Mouse (Mus musculus) heart, adult 2 months (tissue): Measurements from ENCODE around the gene Prdx6. TPM values are rescaled to one million over a fixed set of nuclear protein-coding genes. Genes with fewer than 3 reads are reported as not detected.

Experiments used
- DNase-seq, 2 experiments: peaks; one replicate each; pipeline ENCODE4 v3.0.0; 2021
- H3K27ac ChIP-seq: fragments of 200-600 bp; 2 replicates; pipeline ENCODE4 v1.8.1; 2022
- H3K27me3 ChIP-seq: fragments of 200-500 bp; 2 replicates; pipeline ENCODE4 v1.6.1; 2012; ENCODE audit warnings: mild to moderate bottlenecking, low read length, inconsistent platforms, mixed read lengths; ENCODE audit not compliant: control insufficient read depth, insufficient read depth
- H3K36me3 ChIP-seq: fragments of 200-500 bp; 2 replicates; pipeline ENCODE4 v1.6.1; 2012; ENCODE audit warnings: low read length, inconsistent platforms; ENCODE audit not compliant: control insufficient read depth, insufficient read depth
- H3K4me1 ChIP-seq: fragments of 200-500 bp; 2 replicates; pipeline ENCODE4 v1.6.1; 2011; ENCODE audit warnings: low read length; ENCODE audit not compliant: control insufficient read depth, insufficient read depth
- H3K4me3 ChIP-seq: fragments of 200-600 bp; 2 replicates; pipeline ENCODE4 v1.8.1; 2022
- H3K79me2 ChIP-seq: fragments of 200-500 bp; replicated peaks from 2 replicates; pipeline ENCODE4 v1.6.1; 2012; ENCODE audit warnings: mild to moderate bottlenecking, inconsistent platforms, low read length, moderate library complexity, mixed read lengths; ENCODE audit not compliant: control insufficient read depth, insufficient read depth
- H3K9ac ChIP-seq: fragments of 200-500 bp; 2 replicates; pipeline ENCODE4 v1.6.1; 2012; ENCODE audit warnings: low read depth, mild to moderate bottlenecking, control low read depth, inconsistent platforms, low read length, mixed read lengths
- CTCF ChIP-seq: fragments of 200-600 bp; IDR thresholded peaks from 2 replicates; pipeline ENCODE4 v1.8.1; 2022; ENCODE audit warnings: antibody characterized with exemption, mild to moderate bottlenecking, moderate library complexity
- EP300 ChIP-seq: fragments of 200-500 bp; IDR thresholded peaks from 2 replicates; pipeline ENCODE4 v1.6.1; 2011; ENCODE audit warnings: low read depth, low read length, control low read depth; ENCODE audit not compliant: insufficient read depth
- POLR2A ChIP-seq: fragments of 200-500 bp; IDR thresholded peaks from 2 replicates; pipeline ENCODE4 v1.6.1; 2011; ENCODE audit warnings: mild to moderate bottlenecking, low read depth, low read length, control low read depth; ENCODE audit not compliant: insufficient read depth
- WGBS: fragments of 180-500 bp; shearing (Covaris S2); methylation state at CpG from one replicate; pipeline ENCODE4 v1.1.7; 2018; 5-methylcytosine and 5-hydroxymethylcytosine counted together
- intact Hi-C: fragments of 180-260 bp; cut with DNase I; formaldehyde crosslinking; loops from one replicate; pipeline ENCODE4 v1.15.1; 2025
- polyA plus RNA-seq: library from polyadenylated mRNA; depleted of rRNA; stranded (reverse); fragments of >200 nt; gene quantifications from 2 replicates; pipeline ENCODE4 v1.2.3, GENCODE M21; 2012
- total RNA-seq, 2 experiments: library from RNA; stranded (reverse); gene quantifications; 2 replicates each; pipeline ENCODE4 v1.2.3; 2021

Gene Prdx6
- total and polyA plus RNA-seq, 3 experiments = 186 to 336 (median 284) TPM

- no peak for DNase-seq
- Histone ChIP-seq H3K36me3 (no peaks in the 10 kb centered on the region), H3K27ac (no peak overlapping the region), H3K4me1 (no peaks in the 10 kb centered on the region), H3K4me3 (no peak overlapping the region), H3K27me3 (no peaks in the 10 kb centered on the region), H3K79me2 (no peaks in the 10 kb centered on the region), H3K9ac (no peak overlapping the region)
- WGBS = 85% methylated on average over 5 of the region's 5 CpGs
- intact Hi-C loops = no loop called here
- TF ChIP-seq EP300 = no peak
- no peak for TF ChIP-seq CTCF
- no peak for TF ChIP-seq POLR2A
These were observed 13.9 kb upstream of the Prdx6 start for GRCm38 (mm10) chr1:161264961-161265360.

GRCm38 (mm10) chr1:161263584-161263983, 12.6 kb upstream of the Prdx6 start:
- TF ChIP-seq EP300 = no peak
- TF ChIP-seq POLR2A = no peak
- intact Hi-C loops = no loop called here
- 82% methylated on average over 8 of the region's 8 CpGs for WGBS
- DNase-seq = no peak
- Histone ChIP-seq H3K79me2 (no peaks in the 10 kb centered on the region), H3K27ac (no peak overlapping the region), H3K36me3 (no peaks in the 10 kb centered on the region), H3K4me3 (no peak overlapping the region), H3K9ac (no peak overlapping the region), H3K4me1 (no peaks in the 10 kb centered on the region), H3K27me3 (no peaks in the 10 kb centered on the region)

DNA sequence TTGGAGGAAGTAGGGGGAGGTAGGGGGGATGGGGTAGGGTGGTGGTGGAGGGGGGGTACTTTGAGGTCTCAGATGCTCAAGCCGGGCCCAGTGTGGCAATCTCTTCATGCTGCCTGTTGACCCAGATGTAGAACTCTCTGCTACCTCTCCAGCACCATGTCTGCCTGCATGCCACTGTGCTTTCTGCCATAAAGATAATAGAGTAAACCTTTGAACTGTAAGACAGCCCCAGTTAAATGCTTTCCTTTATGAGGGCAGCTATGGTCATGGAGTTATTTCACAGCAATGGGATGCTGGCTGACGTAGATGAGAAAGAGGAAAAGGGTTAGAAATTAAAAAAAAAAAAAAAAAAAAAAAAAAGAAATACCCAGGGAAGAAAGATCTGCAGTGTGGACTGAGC, 11.5 kb upstream of the Prdx6 start:
- Histone ChIP-seq H3K9ac (no peak overlapping the region), H3K36me3 (no peaks in the 10 kb centered on the region), H3K79me2 (no peaks in the 10 kb centered on the region), H3K27me3 (no peaks in the 10 kb centered on the region), H3K4me3 (no peak overlapping the region), H3K27ac (no peak overlapping the region), H3K4me1 (no peaks in the 10 kb centered on the region)
- TF ChIP-seq POLR2A = no peak
- no peak for TF ChIP-seq CTCF
- no peak for TF ChIP-seq EP300
- 83% methylated on average over 2 of the region's 2 CpGs for WGBS
- intact Hi-C loops = no loop called here
- DNase-seq = no peak

DNA sequence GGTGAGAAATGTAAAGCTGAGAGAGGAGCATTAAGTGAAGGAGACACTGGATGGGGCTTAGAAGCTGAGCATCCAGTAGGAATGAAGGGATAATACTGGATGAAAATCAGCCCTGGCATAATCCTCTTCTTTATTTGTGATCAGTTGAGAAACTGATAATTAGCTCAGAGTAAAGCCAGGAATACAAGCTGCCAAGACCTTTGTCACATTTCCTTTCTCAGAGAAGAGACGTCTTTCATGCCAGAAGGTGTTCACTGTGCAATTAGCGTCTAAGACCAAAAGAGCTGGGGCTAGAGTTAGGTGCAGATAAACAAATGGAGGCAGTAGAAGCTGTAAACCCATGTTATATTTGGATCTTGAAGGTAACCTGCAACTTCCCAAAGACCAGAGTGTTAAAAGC, 9.7 kb upstream of the Prdx6 start:
- TF ChIP-seq CTCF = no peak
- TF ChIP-seq EP300 = no peak
- no peak for TF ChIP-seq POLR2A
- H3K36me3 ChIP-seq = no peaks in the 10 kb centered on the region
- intact Hi-C loops = no loop called here
- H3K27ac ChIP-seq = no peak overlapping the region
- H3K27me3 ChIP-seq = no peaks in the 10 kb centered on the region
- H3K79me2 ChIP-seq = no peaks in the 10 kb centered on the region
- no peak overlapping the region for H3K4me3 ChIP-seq
- 41% methylated on average over 2 of the region's 2 CpGs for WGBS
- H3K9ac ChIP-seq = no peak overlapping the region
- no peaks in the 10 kb centered on the region for H3K4me1 ChIP-seq
- DNase-seq = no peak

DNA sequence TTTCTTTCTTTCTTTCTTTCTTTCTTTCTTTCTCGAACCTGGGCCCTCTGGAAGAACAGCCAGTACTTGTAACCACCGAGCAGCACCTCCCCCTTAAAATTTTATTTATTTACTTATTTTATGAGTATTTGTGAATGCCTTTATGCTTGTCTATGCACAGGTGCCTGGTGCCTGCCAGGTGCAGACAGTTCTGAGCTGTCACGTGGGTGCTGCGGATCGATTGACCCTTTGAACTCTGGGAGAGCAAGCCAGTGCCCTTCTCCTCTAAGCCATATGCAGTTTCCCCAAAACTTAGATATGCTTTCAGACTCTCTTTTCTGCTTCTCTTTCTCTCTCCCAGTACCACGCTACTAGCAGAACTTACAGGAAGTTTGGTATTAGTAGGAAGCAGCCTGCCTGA, 8.1 kb upstream of the Prdx6 start:
- H3K36me3 ChIP-seq = no peaks in the 10 kb centered on the region
- H3K4me1 ChIP-seq = no peaks in the 10 kb centered on the region
- WGBS = 81% methylated on average over 6 of the region's 6 CpGs
- no peak overlapping the region for H3K4me3 ChIP-seq
- H3K27ac ChIP-seq = no peak overlapping the region
- no peak overlapping the region for H3K9ac ChIP-seq
- H3K27me3 ChIP-seq = no peaks in the 10 kb centered on the region
- TF ChIP-seq CTCF = no peak
- TF ChIP-seq POLR2A = no peak
- TF ChIP-seq EP300 = no peak
- intact Hi-C loops = no loop called here
- no peaks in the 10 kb centered on the region for H3K79me2 ChIP-seq
- no peak for DNase-seq

GRCm38 (mm10) chr1:161258331-161258730, 7.3 kb upstream of the Prdx6 start:
- H3K27me3 ChIP-seq = no peaks in the 10 kb centered on the region
- TF ChIP-seq POLR2A (no peak), CTCF (no peak), EP300 (no peak)
- WGBS = 93% methylated on average over 2 of the region's 2 CpGs
- H3K9ac ChIP-seq = no peak overlapping the region
- DNase-seq = no peak
- H3K36me3 ChIP-seq = no peaks in the 10 kb centered on the region
- H3K4me1 ChIP-seq = no peaks in the 10 kb centered on the region
- no peak overlapping the region for H3K27ac ChIP-seq
- no peak overlapping the region for H3K4me3 ChIP-seq
- intact Hi-C loops = no loop called here
- no peaks in the 10 kb centered on the region for H3K79me2 ChIP-seq
